Mouse (Mus musculus) liver (tissue): ENCODE measurements at regions not wholly inside any gene's neighbourhood (a gene's known extent, or its start where the extent isn't known, plus 50 kb on each side); places are given as distances from the start of the nearest gene placed in this dataset.
A peak's percentile ranks its signal among the peaks of the same experiment; 100 is the strongest.
"Not testable (repeated sequence)": the region's sequence is repeated elsewhere in the genome, so short reads cannot be mapped to it uniquely, and the experiment has no call there.

ENCODE experiments used
- DNase-seq: peaks from one replicate; pipeline ENCODE4 v3.0.0-alpha.2; 2020; ENCODE audit warnings: mixed read lengths

GRCm38 (mm10) chr7:73688451-73688850 lies 51.7 kb upstream of the Fam174b start:
- DNase-seq: no peak

DNA sequence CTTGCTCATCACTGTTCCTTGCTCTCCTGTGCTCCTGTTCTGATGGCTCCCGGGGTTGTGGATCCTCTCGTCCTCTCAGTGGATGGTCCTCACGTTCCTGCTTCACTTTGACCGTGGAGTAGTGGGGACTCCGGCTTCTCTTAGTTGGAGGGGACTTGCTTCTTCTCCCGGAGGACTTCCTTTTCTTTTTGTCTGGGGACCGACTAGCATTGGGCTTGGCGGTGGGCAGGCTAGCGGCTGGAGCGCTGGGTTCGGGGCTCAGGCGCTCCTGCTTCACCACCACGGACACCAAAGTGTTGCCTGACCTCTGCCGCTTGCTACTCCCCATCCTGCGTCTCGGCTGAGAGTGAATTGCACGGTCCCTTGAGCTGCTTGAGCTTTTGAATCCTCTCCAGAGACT lies 53.9 kb upstream of the Fam174b start:
- not testable (repeated sequence) for DNase-seq

DNA sequence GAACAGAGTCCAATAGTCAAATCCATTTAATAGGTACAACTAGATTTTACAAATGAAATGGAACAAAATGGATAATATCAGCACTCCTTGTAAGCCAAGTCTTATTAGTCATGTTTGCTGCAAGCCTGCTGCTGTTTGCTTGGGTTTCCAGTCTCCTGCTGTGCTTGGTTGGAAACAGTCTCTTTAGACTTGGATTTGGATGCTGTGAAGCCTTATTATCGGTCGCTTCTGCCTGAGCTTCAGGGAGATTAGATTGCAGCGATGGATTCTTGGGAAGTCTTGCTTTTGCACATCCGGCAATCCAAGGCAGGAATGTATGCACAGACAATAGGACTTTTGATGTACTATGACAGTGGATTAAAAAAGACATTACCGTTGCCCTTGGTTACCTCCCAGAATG lies 57.3 kb upstream of the Fam174b start:
- no peak for DNase-seq

GRCm38 (mm10) chr7:73670598-73670997 lies 69.5 kb upstream of the Fam174b start:
- DNase-seq: no peak

GRCm38 (mm10) chr7:73668791-73669190 lies 71.3 kb upstream of the Fam174b start:
- DNase-seq: no peak

DNA sequence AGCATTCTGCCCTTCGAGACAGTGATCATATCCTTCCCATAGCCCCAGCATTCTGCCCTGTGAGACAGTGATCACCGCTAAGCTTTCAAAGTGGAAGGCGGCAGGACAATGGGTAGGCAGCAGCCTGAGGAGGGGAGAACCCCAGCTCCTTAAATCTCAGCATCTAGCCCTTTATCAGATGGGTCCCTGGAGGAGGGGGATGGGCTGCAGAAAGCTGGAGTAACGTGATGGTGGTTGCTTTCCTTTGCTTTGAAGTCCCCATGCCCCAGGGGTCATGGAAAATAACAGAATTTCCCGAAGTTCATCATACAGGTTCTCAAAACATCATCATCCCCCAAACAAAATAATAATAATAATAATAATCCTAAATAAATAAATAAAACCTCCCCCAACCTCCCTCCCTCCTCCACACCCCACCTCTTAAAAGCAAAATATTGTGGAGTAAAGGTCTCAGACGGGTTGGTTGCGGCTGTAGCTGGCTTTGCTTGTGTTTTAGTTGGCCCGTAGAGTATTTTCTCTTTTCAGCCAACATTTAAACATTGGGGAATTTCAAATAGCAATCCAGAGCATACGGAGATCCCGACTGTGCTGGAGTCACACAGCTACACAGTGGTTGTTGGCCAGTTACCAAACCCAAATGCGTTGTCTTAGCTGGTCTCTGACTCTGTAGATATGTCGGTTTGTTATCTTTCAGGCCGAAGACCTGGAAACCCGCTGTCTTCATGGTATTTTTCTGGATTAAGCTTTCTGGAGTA lies 73.0 kb upstream of the Fam174b start:
- DNase-seq: no peak

DNA sequence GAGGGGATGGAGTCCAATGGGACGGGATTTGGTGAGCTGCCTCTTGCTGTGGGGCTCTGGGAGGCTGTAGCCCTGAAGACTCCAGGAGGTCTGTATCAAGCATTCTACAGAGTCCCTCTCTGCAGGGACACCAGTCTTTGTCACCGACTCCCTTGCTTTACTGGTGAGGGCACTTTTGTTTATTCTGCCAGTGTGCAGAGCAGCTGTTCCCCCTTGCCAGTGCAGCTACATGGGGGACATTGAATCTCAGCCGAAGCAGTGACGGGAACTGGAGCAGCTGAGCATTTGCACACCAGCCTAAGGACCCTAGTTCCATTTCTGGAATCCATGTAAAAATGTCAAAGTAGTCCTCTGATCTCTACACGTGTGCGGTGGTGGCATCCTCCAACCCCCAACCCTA lies 75.1 kb upstream of the Fam174b start:
- no peak for DNase-seq

- DNase-seq: no peak
Measured at GRCm38 (mm10) chr7:73662536-73662935, 77.6 kb upstream of the Fam174b start.

DNA sequence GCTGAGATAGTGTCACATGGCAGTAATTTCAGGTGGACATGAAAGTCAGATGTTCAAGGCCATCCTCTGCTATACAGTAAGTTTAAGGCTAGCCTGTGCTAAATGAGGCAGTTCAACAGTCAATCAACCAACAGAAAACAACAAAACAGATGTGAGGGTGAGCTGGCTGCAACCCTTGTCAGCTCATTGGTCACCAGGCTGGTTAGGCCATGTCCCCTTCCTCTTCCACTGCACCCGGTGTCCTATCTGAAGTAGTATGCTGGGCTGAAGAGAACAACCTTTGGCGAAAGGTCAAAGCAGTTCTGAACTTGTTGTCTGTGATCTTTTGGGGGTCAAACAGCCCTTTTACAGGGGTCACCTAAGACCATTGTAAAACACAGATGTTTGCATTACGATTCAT lies 78.2 kb upstream of the Fam174b start:
- no peak for DNase-seq

- DNase-seq: no peak
Measured at GRCm38 (mm10) chr7:73659551-73659950, 80.6 kb upstream of the Fam174b start.

GRCm38 (mm10) chr7:73657283-73657682 lies 82.8 kb upstream of the Fam174b start:
- no peak for DNase-seq

GRCm38 (mm10) chr7:73656424-73656795 lies 83.7 kb upstream of the Fam174b start:
- not testable (repeated sequence) for DNase-seq

DNA sequence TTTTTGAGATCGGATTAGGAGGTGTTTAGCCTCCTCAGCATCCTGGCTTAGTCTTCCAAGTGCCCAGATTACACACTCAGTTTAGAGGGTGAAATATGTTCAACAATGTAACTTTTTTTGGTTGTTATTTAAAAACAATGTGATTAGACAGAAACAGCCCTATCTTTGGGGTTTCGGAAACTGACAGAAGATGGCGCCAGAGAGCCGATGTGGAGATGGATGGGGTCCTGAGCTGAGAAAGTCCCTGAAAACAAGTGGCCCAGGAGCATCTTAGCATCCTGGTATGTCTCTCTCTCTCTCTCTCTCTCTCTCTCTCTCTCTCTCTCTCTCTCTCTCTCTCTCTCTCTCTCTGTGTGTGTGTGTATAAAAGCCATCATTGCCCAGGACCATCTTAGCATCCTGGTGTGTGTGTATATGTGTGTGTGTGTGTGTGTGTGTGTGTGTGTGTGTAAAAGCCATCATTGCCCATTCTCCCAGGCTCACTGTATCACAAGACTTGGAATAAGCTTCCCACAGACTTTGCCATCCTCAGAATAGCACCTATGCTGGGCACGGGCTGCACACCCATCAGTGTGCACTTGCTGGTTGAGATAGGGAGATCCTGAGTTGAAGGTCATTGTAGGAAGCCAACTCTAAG lies 84.2 kb upstream of the Fam174b start:
- DNase-seq: peak; percentile 59

- no peak for DNase-seq
Measured at GRCm38 (mm10) chr7:73654193-73654871, 85.8 kb upstream of the Fam174b start.

- no peak for DNase-seq
Measured at GRCm38 (mm10) chr7:73650909-73651308, 89.2 kb upstream of the Fam174b start.

- DNase-seq: peak; percentile 80
Measured at GRCm38 (mm10) chr7:73648010-73648409, 92.1 kb upstream of the Fam174b start.

- no peak for DNase-seq
Measured at GRCm38 (mm10) chr7:73647140-73647539, 93.0 kb upstream of the Fam174b start.

DNA sequence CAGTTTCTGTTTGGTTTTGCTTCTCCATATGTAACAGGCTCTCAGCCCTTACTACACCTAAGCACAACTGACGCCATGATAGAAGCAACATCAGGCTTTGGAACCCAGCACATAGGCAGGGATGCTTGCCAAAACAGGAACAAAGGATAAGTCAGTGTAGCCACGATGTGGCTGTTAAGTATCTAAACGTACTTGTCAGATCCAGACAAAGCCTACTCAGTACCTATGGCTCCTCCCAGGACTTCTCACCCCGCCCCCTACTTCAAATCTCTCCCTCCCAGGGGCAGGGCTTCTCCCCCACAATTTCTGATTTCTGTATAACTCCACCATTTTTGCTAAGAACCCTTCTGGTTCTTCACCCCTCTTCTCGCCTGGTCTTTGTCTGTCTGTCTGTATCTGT lies 93.4 kb upstream of the Fam174b start:
- DNase-seq: no peak

GRCm38 (mm10) chr7:73644362-73644904 lies 95.7 kb upstream of the Fam174b start:
- no peak for DNase-seq

- DNase-seq: no peak
Measured at GRCm38 (mm10) chr7:73643993-73644335, 96.1 kb upstream of the Fam174b start.

- no peak for DNase-seq
Measured at GRCm38 (mm10) chr7:73643306-73643992, 96.7 kb upstream of the Fam174b start.

DNA sequence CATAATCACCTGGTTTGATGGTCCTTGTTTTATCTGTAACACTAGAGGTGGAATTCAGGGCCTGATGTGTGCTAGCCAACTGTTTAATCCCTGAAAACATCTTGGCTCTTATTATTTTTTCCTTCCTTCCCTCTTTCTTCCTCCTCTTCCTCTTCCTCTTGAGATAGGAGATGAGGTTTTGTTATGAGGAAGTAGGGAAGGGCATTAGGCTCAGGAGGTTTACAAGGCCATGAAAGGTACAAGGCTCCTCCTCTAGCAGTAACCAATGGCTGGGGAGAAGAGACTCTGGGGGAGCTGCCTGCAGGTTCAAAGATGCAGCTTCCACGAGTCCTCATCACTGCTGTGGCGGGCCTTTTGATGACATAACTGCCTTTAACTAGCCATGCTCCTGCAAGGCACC lies 98.6 kb upstream of the Chd2 start:
- no peak for DNase-seq

DNA sequence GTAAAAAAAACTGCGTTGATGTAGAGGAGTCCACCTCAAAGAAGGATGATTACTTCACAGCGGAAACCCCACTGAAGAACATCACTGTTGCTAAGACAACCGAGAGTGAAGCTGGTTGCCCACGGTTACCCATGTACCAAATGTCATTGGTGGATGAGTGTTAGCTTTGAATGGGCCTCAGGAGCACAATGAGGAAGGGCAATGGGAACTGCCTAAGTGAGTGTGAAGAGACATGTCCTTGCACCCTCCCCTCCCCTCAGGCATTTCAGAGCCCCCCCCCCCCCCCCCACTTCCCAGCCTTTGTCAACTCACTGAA lies 96.1 kb upstream of the Chd2 start:
- DNase-seq: no peak
